Mouse (Mus musculus): ENCODE data around the gene Polr3g.

DNA sequence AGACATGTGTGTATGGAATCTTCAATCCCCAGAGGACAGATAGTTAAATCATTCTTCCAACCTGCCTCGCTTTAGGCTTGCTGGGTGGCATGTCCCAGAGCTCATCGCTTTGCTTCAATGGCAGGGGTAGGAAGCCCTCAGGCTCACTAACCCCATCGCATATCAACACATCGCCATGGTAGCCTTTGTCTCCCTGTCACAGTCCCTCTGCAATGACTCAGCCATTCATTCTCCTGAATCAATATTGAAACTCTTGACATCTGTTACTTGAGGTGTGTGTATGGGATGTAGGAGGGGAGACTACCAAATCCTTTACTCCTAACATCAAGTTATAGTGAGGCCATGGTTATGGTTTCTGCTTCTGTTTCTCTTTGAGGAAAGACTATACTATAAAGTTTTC, 71.2 kb downstream of the Polr3g start:
- TF ChIP-seq CTCF (IDR thresholded peaks at IDR 0.05; ENCODE audit: borderline replicate concordance, insufficient read depth, low read depth, low read length) (no peak), POLR2A (IDR thresholded peaks at IDR 0.05; ENCODE audit: borderline replicate concordance, insufficient read depth, low read length) (no peak)

All from cerebellum, adult 2 months (tissue).